Mouse (Mus musculus): ENCODE data around the gene Prkg2.

- TF ChIP-seq POLR2A (IDR thresholded peaks at IDR 0.05; ENCODE audit: extremely low read depth, insufficient read depth, low read length), result no peak
- no peak for TF ChIP-seq CTCF (IDR thresholded peaks at IDR 0.05; ENCODE audit: extremely low read depth, insufficient read depth, low read length)
Measured at GRCm38 (mm10) chr5:98986011-98986410, 51.1 kb downstream of the Prkg2 start.
